Mouse (Mus musculus) erythroid progenitor cell, adult 5-6 weeks (primary cell): ENCODE results near the gene Brinp2. TPM values are rescaled to one million over a fixed set of nuclear protein-coding genes. Genes with fewer than 3 reads are reported as not detected.

Source experiments
- ATAC-seq: replicated peaks from 2 replicates; pipeline ENCODE4 v1.8.0; 2016; ENCODE audit warnings: moderate number of reproducible peaks, mild to moderate bottlenecking, moderate TSS enrichment, inconsistent platforms; ENCODE audit not compliant: poor library complexity, low FRiP score, severe bottlenecking
- total RNA-seq, 2 experiments: library from RNA; stranded (forward) in 1 of 2; stranded (reverse) in 1 of 2; fragments of 150-400 nt in 1 of 2; fragments of 186-747, 209-891 nt in 1 of 2; gene quantifications; 2 replicates each; pipeline versions ENCODE4 v1.2.3 to v1.2.4; 2015 to 2017; ENCODE audit warnings: low replicate concordance in 2 of 2

Gene Brinp2
- total RNA-seq, 2 experiments from 2014 or later = 0.84 to 1.8 TPM

DNA sequence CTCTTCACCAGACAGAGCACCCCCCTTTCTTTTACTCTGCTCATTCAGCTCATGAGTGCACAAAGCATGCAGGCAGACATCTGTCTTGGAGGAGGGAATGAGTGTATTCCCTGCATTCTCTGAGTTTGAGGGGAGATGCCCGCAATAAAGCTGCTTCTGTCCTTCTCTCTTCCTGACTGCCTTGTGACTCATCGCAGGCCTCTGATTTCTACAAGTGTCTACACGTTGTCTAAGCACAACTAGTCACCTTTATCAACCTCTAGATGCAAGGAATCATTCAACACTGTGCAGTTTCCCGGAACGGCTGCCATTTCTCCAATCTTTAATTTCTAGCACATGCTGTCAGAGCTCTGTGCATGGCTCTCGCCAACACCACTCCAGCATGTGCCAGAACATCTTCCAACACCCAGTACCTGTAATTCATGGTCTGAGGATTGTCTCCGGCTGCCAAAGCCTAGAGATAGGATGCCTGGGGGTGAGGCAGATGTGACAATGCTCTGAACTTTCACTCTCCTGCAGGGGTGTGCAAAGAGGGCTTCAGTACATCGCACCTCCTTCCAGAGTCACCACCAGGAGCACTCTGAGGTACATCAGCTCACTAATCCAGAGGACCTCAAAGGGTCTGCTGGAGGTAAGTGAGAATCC is 59.7 kb downstream of the Brinp2 start:
- ATAC-seq = no peak

- no peak for ATAC-seq
Observed at GRCm38 (mm10) chr1:158295270-158295669, 60.9 kb downstream of the Brinp2 start.

DNA sequence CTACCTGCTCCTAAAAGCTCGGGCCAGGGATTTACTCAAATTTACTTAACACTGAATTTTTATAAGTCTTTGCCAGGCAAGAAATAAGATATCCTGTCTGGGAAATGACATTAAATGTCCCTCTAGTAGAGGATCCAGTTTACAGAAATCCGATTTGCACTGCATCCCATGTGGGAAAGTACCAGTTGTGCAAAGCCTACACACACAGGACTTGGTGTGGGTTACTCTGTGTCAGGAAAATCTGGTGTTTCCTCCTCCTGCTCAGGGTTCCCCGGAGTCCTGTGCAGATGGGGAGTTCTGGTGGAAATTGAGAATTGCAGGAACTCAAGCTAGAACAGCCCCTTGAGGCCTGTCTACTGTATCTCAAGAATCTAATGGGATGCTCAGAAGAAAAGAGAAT is 70.9 kb downstream of the Brinp2 start:
- no peak for ATAC-seq

- ATAC-seq = no peak
Observed at GRCm38 (mm10) chr1:158283869-158284268, 72.3 kb downstream of the Brinp2 start.

DNA sequence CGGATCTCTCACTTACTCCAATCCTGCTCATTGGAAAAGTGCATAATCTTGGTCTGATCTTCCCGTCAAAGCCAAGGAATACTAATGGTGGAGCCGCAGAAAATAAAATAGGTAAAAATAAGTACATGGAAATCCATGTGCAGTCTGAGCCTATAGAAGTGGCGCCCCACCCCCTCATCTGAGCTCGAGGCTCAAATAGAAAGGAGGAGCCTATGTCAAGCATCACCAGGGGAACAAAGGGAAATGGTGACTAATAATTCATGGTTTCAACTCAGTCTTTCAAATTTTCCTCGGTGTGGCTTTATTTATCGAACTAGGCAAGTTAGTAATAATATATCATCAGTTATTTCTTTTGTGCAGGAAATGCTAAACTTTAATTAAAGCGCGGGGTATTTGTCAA is 84.1 kb downstream of the Brinp2 start:
- no peak for ATAC-seq

GRCm38 (mm10) chr1:158267020-158267571 is 89.0 kb downstream of the Brinp2 start:
- ATAC-seq = peak; percentile 82

GRCm38 (mm10) chr1:158266293-158267019 is 89.7 kb downstream of the Brinp2 start:
- 0 out of 2 replicates have a peak, but pooled peaks have one; percentile 16 for ATAC-seq

DNA sequence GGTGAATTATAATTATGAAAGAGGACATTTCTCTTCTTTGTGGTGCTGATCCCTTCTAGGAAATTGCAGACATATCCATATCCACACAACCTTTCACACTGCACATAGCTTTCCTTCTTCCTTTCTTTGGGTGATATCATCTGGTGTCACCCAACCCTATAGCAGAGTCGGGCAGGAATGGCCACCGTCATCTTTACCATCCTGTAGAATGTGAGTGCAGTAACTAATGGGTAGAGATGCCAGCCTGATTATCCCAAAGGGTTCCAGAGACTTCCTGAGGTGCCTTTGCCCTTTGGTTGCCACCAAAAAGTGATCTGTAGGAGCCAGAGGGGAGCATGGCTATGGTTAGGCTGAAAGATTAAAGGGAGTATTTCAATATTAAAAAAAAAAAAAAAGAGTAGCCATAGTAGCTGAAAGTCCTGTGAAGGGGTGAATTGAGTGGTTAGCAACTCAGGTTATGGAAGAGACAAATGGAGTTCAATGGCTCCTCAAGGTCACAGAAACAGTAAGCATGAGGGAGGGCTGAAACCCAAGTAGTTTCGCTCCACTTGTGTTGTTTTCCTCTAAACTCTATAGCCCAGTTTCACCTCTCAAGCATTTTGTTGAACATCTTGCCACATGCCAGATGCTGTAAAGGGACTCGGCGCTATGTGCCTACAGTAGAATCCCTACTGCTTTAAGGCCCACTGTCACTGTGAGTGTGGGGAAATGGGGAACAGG is 96.5 kb downstream of the Brinp2 start:
- ATAC-seq = no peak

GRCm38 (mm10) chr1:158258685-158259292 is 97.3 kb downstream of the Brinp2 start:
- ATAC-seq = no peak

DNA sequence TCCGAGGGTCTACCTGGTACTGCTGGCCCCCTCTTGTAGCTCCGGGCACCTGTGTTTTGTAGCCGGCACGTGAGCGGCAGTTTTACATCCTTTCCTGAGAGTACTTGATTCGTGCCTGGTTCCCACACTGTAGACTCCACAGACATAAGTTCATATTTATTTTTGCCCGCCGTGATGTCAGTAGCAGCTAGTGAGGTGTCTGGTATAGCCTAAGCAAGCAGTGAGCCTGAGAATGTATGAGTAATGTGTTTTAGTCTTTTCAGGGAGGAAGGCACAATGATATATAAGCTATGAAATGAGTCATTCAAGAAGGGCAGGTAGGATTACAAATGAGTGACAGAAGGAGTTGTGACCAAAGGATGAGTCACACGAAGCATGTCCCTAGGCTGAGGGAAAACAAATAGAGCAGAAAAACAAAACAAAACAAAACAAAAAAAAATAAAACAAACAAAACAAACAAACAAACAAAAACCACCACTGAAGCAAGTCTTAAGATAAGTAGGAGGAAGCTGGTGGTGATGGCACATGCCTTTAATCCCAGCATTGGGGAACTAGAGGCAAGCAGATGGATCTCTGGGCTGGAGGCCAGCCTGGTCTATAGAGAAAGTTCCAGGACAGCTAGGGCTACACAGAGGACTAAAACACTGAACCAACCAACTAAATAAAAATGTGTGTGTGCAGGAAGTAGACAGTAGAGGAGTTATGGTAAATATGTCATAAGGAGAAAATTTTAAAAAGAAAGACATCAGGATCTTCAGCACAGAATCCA is 100.0 kb downstream of the Brinp2 start:
- no peak for ATAC-seq

DNA sequence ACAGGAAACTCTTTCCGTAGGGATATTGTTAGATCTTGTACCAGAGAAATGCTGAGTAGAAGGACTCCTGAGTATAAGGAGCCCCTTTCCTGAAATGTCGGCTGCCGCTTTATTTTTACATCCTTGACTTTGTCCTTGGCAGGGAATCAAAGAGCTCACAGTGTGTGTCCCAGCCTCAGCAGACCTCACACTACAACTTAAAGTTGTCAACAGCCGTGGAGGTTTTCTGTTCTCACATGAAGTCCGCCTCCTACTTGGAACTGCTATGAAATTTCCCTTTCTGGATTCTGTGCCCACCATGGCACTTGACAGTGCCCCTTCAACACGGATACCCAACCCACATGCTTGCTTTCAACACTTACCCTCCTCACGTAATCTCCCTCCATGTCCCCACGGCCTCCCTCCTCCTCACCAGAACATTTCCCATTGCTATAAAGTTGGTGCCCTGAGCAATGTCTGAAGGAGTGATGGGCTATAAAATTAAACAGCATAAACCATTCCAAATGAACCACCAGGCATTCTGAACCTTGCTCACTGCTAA is 103.4 kb downstream of the Brinp2 start:
- ATAC-seq = no peak

DNA sequence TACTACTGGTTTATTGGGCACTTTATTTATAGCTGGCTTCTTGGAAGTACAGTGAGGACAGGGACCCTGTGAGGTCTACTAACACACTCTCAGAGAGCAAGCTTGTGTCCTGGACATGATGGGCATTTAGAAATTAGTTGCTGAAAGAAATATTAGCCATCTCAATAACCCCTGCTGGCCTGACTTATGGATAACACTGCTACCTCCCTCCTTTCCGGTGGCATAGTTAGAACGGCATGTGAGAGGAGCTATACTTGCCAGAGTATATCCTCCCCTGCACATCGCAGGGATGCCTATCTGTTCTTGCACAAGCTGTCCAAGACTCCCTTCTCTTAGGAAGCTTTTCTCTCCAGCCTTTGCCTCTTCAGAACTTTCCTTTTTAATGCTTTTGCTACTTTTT is 107.9 kb downstream of the Brinp2 start:
- no peak for ATAC-seq

- ATAC-seq = peak; percentile 83
Observed at GRCm38 (mm10) chr1:158246476-158247153, 109.5 kb downstream of the Brinp2 start.

DNA sequence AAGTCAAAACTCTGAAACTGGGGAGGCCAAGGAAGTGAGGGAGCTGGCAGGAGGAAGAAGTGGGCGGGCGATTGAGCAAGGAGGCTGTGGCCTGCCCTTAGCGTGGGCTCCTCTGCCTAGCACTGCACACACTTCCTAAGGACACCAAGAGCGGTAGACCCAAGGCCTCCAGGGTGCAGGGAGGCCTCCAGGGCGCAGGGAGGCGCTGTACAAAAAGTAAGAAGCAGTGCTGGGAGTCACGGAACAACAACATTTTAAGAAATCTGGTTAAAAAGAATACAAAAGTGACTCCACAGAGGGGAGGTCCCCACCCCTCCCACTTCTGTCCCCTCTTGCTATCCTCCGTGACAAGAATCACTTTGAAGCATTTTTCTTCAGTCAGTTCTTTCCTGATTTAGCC is 110.6 kb downstream of the Brinp2 start:
- ATAC-seq = no peak

GRCm38 (mm10) chr1:158244016-158244415 is 112.1 kb downstream of the Brinp2 start:
- no peak for ATAC-seq

GRCm38 (mm10) chr1:158241848-158242556 is 114.1 kb downstream of the Brinp2 start:
- peak; percentile 47 for ATAC-seq

DNA sequence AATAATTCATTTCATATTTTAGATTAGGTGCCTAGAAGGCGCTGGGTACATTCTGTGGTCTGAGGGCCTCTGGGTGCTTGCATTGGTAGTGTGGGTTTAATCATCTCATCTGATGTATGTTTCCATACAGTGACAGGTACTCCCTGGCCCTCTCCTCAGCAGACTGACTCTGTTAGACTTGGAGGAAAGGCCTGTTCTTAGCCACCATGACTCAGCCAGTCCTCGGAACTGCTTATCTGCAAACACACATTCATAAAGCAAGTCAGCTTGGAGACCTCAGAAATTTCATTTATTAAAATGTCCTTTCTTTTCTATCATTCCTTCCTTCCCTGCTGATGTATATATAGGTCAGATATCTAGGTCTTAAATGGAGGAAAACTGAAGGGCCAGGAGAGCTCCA is 116.3 kb downstream of the Brinp2 start:
- ATAC-seq = peak; percentile 83

GRCm38 (mm10) chr1:158238722-158239121 is 117.4 kb downstream of the Brinp2 start:
- ATAC-seq = no peak
